Mouse (Mus musculus) Muller cell, postnatal 12 days (primary cell): ENCODE measurements around the gene Tmppe.
A peak's percentile ranks its signal among the peaks of the same experiment; 100 is the strongest.
"Not testable (repeated sequence)": the region's sequence is repeated elsewhere in the genome, so short reads cannot be mapped to it uniquely, and the experiment has no call there.

Source experiments
- DNase-seq: peaks from one replicate; pipeline ENCODE4 v3.0.0-alpha.2; 2015; ENCODE audit errors: inconsistent ontology term

Tmppe gene

GRCm38 (mm10) chr9:114400949-114401684, at the start of gene Tmppe, which contains the start of gene Glb1:
Tmppe (plus strand) TSS chr9:114401105.
Glb1 (plus strand) TSS chr9:114401076.
- DNase-seq: peak; percentile 91

DNA sequence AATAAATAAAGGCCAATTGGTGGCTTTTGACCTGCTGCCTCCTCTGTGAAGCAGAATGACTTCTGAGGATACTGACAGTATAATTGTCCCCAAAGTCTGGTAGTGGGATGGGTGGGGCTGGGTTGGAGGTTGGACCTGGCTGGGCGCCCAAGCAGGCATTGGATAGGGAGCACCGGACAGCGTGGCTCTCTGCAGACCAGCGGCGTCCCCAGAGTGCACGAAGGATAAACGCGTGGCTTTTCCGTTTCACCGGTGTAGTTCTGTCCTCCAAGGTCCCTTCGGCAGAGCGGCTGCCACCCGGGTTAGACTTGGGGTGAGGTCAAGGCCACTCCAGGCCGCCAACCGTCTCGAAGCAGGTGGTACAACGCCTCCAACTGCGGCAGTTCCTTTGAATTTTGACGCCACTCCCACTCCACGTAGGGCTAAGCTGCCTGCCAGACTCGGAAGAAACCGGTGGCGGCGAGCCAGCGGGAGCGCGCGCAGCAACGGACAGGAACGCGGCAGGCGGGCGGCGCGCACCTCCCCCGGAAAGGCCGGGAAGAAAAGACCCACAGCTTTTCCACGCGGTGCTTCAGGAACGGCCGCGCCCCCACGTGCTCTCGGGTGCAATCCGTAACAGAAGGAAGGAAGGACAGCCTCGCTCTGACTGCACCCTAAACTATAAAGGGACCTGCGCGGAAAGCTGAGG, 33.0 kb upstream of the Tmppe start:
- peak; percentile 93 for DNase-seq

DNA sequence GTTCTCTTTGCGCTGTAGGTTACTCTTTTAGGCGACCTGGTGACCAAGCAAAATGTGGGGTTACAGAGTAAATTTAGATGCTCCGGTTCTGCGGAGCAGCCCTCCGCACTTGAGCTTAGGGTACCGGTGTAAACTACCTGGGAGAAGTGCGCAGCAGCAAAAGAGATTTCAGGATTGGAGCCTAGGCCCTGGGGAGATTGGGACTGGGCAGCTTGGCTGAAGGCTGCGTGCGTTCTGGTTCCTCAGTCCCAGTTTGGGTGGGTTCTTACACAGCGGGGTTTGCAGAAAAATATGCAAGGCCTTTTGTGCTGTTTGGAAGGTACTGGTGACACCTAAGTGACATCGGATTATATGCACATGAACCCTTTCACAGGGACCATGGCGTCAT, 32.4 kb upstream of the Tmppe start:
- DNase-seq: no peak

GRCm38 (mm10) chr9:114369389-114369788, 31.5 kb upstream of the Tmppe start:
- not testable (repeated sequence) for DNase-seq

DNA sequence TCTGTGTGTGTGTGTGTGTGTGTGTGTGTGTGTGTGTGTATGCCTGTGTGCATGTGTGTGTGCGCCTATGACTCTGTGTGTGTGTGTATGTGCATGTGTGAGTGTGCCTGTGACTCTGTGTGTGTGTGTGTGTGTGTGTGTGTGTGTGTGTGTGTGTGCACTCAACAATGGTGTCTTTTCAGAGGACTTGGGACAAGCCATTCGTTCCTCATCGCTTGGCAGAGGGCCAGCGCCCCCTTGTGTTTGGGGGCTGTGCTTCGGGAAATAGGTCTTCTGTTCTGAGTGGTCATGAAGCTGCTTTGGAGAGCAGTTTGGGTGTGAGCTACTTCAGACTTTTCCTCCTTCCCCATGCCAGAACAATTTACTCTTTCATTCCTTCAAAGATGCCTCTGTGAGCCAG, 29.2 kb upstream of the Tmppe start:
- DNase-seq: not testable (repeated sequence)

DNA sequence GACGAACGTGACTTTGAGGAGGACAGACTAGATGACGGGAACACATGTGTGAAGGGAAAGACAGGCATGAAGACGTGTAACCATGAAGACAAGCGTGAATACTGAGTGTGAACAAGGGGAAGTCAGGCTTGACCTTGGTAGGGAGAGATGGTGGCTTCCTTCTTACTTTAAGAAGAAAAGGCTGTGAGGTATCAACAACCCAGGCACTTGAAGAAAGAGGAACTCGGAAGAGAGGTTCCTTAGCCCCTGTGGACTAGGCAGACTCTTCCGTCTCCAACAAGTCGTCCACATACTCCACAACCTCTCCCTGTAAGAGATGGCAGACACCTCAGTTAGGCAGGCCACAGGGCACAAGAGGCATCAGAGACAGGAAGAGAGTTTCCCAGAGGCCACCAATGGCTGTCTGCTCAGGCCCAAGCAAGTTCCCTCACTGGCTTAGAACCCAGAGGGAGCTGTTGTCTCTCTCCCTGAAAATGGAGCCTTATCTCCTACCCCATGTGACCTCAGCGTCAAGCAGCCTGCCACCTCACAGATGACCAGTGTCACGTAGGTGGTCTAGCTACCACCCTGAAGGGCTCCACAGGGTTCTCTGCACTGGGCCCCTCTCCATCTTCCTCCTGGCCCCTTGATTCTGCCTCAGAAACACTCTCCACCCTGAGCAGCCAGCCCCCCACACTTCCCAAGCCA, 25.5 kb upstream of the Tmppe start:
- DNase-seq: no peak

- DNase-seq: no peak
Measured at GRCm38 (mm10) chr9:114377168-114377567, 23.7 kb upstream of the Tmppe start.

DNA sequence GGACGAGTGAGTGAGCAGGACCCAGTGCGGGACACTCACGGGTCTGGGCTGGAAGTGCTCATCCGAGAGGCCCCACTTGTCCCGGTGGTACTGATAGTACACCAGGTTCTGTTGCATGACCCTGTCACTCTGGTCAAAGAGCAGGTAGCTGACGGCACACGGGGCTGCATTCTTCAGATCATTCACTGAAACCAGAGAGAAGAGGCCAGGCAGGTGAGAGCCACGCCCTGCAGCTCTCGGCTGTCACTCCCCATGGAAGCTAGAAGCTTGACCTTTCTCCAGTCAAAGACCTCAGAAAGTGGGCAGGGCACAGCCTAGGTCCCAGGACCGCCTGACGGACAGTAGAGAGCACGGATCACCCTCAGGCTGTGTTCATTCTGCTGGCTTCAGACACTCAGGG, 21.0 kb upstream of the Tmppe start:
- no peak for DNase-seq

- DNase-seq: peak; percentile 47
Measured at GRCm38 (mm10) chr9:114380881-114381733, 19.8 kb upstream of the Tmppe start.

- no peak for DNase-seq
Measured at GRCm38 (mm10) chr9:114382936-114383710, 17.8 kb upstream of the Tmppe start.

DNA sequence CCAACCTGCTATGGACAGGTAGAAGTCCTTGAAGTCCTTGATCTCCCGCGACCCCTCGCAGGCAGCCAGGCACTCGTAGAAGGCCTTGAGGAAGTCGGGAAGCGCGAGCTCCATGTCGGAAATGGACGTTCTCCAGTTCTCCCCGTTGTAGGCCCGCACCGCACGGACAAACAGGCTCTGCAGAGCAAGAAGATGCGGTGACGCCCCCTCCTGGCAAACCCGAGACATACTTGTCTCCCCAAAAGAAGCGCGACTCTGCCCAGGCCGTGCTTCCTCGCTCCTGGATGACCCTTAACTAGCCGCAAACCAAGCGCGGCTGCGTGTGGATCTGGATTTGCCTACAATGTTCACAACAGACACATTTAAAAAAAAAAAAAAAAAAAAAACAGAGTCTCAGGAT, 16.2 kb upstream of the Tmppe start:
- DNase-seq: no peak

DNA sequence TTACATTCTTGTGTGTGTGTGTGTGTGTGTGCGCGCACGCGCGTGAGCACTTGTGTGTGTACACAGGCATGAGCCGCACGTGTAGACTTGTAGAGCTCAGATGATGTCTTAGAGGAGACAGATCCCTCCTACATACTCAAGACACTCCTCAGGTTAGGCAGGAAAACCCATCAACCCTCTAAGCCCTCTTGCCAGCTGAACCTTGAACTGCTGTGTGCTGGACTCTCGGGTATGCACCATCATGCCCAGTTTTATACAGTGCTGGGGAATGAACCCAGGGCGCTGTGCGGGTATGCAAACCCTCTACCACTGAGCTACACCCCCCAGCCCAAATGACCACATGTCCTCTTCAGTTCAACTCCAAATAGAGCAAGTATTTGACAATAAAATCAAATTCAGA, 15.7 kb upstream of the Tmppe start:
- no peak for DNase-seq

GRCm38 (mm10) chr9:114387086-114387485, 13.8 kb upstream of the Tmppe start:
- DNase-seq: no peak

DNA sequence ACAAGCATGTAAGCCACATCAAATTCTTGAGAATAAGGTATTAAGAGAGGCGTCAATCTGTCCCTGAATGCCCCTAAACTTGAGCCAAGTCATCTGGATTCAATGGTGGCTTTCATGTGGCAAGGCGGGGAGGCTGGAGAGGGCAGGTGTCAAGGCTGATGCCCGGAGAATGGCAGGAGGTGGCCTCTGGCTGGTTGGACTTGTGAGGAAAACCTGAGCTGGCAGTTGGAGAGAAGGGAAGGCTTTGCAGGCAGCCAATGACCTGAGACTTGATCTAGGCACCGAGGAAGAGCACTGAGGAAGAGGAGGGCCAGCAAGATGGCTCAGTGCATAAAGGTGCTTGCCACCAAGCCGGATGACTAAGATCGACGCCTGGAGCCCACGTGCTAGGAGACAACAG, 12.6 kb upstream of the Tmppe start:
- DNase-seq: no peak

DNA sequence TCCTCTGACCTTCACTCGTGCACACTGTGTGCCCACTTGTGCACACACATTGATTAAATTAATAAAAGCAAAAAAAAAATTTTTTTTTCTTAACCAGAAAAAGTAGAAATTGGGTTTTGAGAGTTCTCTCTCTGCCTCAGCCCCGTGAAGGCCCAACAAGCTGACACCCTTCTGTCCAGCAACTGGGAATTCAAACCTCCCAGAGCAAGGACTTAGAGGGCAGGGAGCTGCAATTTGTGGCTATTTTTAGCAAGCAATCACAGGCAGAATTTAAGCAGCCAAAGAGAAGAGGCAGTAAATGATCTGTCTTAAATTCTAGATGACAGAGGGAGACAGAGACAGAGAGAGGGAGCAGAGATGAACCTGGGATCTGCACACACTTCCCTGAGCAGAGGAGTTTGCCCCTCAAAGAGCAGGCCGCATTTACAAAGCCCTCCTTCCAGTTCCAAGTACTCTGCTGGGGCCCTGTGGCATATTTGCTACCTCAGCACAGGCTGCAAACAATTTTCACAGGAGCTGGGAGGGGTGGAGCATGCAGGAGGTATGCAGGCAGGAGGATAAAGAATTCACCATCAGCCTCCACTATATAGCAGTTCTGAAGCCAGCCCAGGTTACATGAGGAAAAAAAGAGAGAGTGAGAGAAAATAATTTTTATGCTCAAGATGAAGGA, 12.1 kb upstream of the Tmppe start:
- no peak for DNase-seq

- DNase-seq: no peak
Measured at GRCm38 (mm10) chr9:114389371-114389904, 11.5 kb upstream of the Tmppe start.

DNA sequence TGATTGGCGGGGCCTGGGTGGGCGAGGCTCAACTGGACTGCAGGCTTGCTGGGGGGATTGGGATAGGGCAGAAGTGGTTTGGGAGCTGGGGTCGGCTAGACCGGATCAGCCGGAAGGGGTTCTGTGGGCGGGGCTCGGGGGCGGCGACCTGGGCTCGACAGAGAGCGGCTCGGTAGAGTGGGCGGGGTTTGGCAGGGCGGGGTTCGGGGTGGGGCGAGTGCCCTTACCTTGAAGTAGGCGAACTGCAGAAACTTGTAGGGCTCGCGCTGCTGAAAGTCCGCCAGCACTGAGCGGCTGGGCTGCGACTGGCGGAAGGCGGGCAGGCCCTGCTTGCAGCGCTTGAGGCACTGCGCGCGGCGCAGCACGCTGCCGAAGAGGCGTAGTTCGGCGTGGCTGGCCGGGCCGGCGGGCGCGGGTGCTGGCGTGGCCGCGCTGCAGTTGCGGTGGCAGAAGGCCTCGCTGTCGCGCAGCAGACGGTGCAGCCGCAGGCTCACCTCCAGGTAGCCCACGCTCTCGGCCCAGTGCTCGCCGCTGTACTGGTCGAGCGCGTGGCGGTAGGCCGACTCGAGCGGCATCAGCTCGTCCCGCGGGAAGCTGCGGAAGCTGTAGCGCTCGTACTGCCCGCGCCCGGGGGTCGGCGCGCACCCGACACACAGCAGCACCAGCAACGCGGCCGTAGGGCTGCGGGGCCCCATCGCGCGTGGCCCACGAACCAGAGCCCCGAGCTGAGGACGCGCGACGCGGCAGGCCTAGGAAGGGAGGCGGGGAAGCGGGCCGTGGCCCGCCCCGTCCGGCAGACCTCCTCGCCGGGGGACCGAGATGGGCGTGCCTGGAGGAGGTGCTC, 10.8 kb upstream of the Tmppe start, which contains the start of gene Crtap:
Gene Crtap, minus strand, starts transcription at position 771 of the 844 bp plus-strand sequence.
- peak; percentile 82 for DNase-seq

DNA sequence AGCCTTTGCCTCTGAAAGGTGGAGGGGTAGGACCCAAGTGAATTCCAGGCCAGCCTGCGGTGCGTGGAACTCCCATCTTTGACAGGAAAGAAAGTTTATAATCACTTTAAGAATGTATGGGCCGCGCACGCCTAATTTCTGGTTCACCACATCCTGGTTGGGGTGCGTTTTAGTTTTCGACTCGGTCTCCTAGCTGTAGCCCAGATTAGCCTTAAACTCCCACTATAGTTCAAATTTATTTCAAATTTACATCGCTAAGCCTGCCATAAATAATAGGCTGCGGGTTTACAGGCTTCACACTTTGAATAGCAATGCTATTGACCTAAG, 10.2 kb upstream of the Tmppe start:
- no peak for DNase-seq

GRCm38 (mm10) chr9:114394136-114394535, 6.8 kb upstream of the Tmppe start:
- DNase-seq: not testable (repeated sequence)
